Mouse (Mus musculus) MEL (cell line): ENCODE measurements around the gene Rnase4.

Experiments used
- CTCF ChIP-seq, 3 experiments: IDR thresholded peaks in 2 of 3; conservative IDR thresholded peaks in 1 of 3; 2 replicates each; pipeline ENCODE4 v1.5.1; 2011 to 2012; ENCODE audit warnings: low read length in 3 of 3, low read depth in 2 of 3, mild to moderate bottlenecking in 2 of 3, improper control_type of control experiment in 1 of 3, inconsistent platforms in 1 of 3, mixed read lengths in 1 of 3, moderate library complexity in 1 of 3; ENCODE audit not compliant: control insufficient read depth in 1 of 3, insufficient read depth in 1 of 3, poor library complexity in 1 of 3, severe bottlenecking in 1 of 3
- E2F4 ChIP-seq: IDR thresholded peaks from 2 replicates; pipeline ENCODE4 v1.6.1; 2011; ENCODE audit warnings: low read depth, low read length, improper control_type of control experiment, borderline replicate concordance
- ETS1 ChIP-seq: IDR thresholded peaks from 2 replicates; pipeline ENCODE4 v1.6.1; 2012; ENCODE audit warnings: low read depth, mild to moderate bottlenecking, inconsistent platforms, low read length, improper control_type of control experiment, moderate library complexity
- GATA1 ChIP-seq: IDR thresholded peaks from 2 replicates; pipeline ENCODE4 v1.6.1; 2011; ENCODE audit warnings: low read depth, low read length, improper control_type of control experiment
- MAZ ChIP-seq: IDR thresholded peaks from 2 replicates; pipeline ENCODE4 v1.6.1; 2012; ENCODE audit warnings: low read depth, mild to moderate bottlenecking, inconsistent platforms, low read length, improper control_type of control experiment
- RAD21 ChIP-seq: IDR thresholded peaks from 2 replicates; pipeline ENCODE4 v1.6.1; 2011; ENCODE audit warnings: mild to moderate bottlenecking, low read depth, low read length, improper control_type of control experiment
- SMC3 ChIP-seq: IDR thresholded peaks from 2 replicates; pipeline ENCODE4 v1.6.1; 2011; ENCODE audit warnings: low read depth, low read length, improper control_type of control experiment

GRCm38 (mm10) chr14:51088166-51088969, 2.5 kb upstream of the Rnase4 start:
- TF ChIP-seq SMC3 (no peak), CTCF (IDR thresholded peaks at IDR 0.05 in 2 of 3, conservative IDR thresholded peaks at IDR 0.05 in 1 of 3; ENCODE audit: control insufficient read depth in 1 of 3, insufficient read depth in 1 of 3, low read depth in 2 of 3, low read length in 3 of 3, poor library complexity in 1 of 3, severe bottlenecking in 1 of 3) (no peak), GATA1 (no peak), ETS1 (no peak), E2F4 (no peak), MAZ (no peak), RAD21 (no peak)
